Mouse (Mus musculus) lung, embryonic 16.5 days (tissue): ENCODE results near the gene Hdac5. TPM values are rescaled to one million over a fixed set of nuclear protein-coding genes. Genes with fewer than 3 reads are reported as not detected.
"Not testable (repeated sequence)": the region's sequence is repeated elsewhere in the genome, so short reads cannot be mapped to it uniquely, and the experiment has no call there.

Experiments
- ATAC-seq: fragments of 200-750 bp; cut with Nextera tagmentation; 2 replicates; pipeline ENCODE4 v1.8.0; 2017; ENCODE audit warnings: low read depth, mild to moderate bottlenecking, moderate library complexity
- H3K27ac ChIP-seq: fragments of 300-500 bp; sonication (generic); 2 replicates; pipeline ENCODE4 v1.5.1; 2014; ENCODE audit warnings: mild to moderate bottlenecking, control low read depth, low read length
- H3K27me3 ChIP-seq: fragments of 300-500 bp; sonication (generic); 2 replicates; pipeline ENCODE4 v1.6.1; 2014; ENCODE audit warnings: low read depth, low read length, mixed read lengths; ENCODE audit not compliant: control insufficient read depth, insufficient read depth
- H3K36me3 ChIP-seq: fragments of 300-500 bp; sonication (generic); 2 replicates; pipeline ENCODE4 v1.6.1; 2014; ENCODE audit warnings: low read length; ENCODE audit not compliant: control insufficient read depth, insufficient read depth
- H3K4me1 ChIP-seq: fragments of 300-500 bp; sonication (generic); replicated peaks from 2 replicates; pipeline ENCODE4 v1.6.1; 2014; ENCODE audit warnings: low read length, mixed read lengths; ENCODE audit not compliant: control insufficient read depth, insufficient read depth
- H3K4me2 ChIP-seq: fragments of 300-500 bp; sonication (generic); 2 replicates; pipeline ENCODE4 v1.6.1; 2014; ENCODE audit warnings: low read depth, low read length, control low read depth
- H3K4me3 ChIP-seq: fragments of 300-500 bp; sonication (generic); 2 replicates; pipeline ENCODE4 v1.5.1; 2014; ENCODE audit warnings: mild to moderate bottlenecking, low read length, control low read depth
- H3K9ac ChIP-seq: fragments of 300-500 bp; sonication (generic); 2 replicates; pipeline ENCODE4 v1.6.1; 2014; ENCODE audit warnings: low read length, control low read depth
- H3K9me3 ChIP-seq: fragments of 300-500 bp; sonication (generic); 2 replicates; pipeline ENCODE4 v1.6.1; 2016; ENCODE audit warnings: low read length; ENCODE audit not compliant: control insufficient read depth
- WGBS: fragments of 180-500 bp; shearing (Covaris S2); extraction: QIAGEN DNeasy Blood & Tissue Kit; methylation state at CpG from one replicate; pipeline ENCODE4 v1.1.7; 2014; 5-methylcytosine and 5-hydroxymethylcytosine counted together
- polyA plus RNA-seq: library from polyadenylated mRNA; unstranded; fragments of >200 nt; fragmentation: Nextera tagmentation; extraction: Ambion mirVana; gene quantifications from 2 replicates; pipeline ENCODE4 v1.2.1, GENCODE M21; 2015

The Hdac5 gene
- polyA plus RNA-seq, 1 experiment from 2014 or later: 70.1 TPM

GRCm38 (mm10) chr11:102184646-102185495 lies 45.1 kb downstream of the Hdac5 start, which contains the start of gene Lsm12:
Lsm12 (minus strand) TSS chr11:102185296.
- WGBS: under 1% methylated on average over 61 of the region's 70 CpGs
- peak within 1 kb of the TSS; percentile 97 for H3K9ac ChIP-seq
- no peaks in the 10 kb centered on the region for H3K27me3 ChIP-seq
- ATAC-seq: peak; percentile 89
- peaks cover 9% of the 10 kb centered on the region for H3K36me3 ChIP-seq
- no peaks in the 10 kb centered on the region for H3K9me3 ChIP-seq
- peak within 1 kb of the TSS; percentile 94 for H3K4me3 ChIP-seq
- peaks cover 22% of the 10 kb centered on the region for H3K4me1 ChIP-seq
- peak within 1 kb of the TSS; percentile 92 for H3K27ac ChIP-seq
- peak within 1 kb of the TSS; percentile 66 for H3K4me2 ChIP-seq

- peaks cover 10% of the 10 kb centered on the region for H3K36me3 ChIP-seq
- no peak for ATAC-seq
- H3K4me1 ChIP-seq: peaks cover 20% of the 10 kb centered on the region
- peak overlapping the region; percentile 94 for H3K4me3 ChIP-seq
- WGBS: 2% methylated on average over 7 of the region's 7 CpGs
- no peaks in the 10 kb centered on the region for H3K9me3 ChIP-seq
- H3K27ac ChIP-seq: peak overlapping the region; percentile 92
- H3K9ac ChIP-seq: peak overlapping the region; percentile 97
- no peaks in the 10 kb centered on the region for H3K27me3 ChIP-seq
- peak overlapping the region; percentile 66 for H3K4me2 ChIP-seq
Measured at GRCm38 (mm10) chr11:102184253-102184645, 45.7 kb downstream of the Hdac5 start.

- no peaks in the 10 kb centered on the region for H3K27me3 ChIP-seq
- no peak overlapping the region for H3K9ac ChIP-seq
- H3K4me1 ChIP-seq: peaks cover 12% of the 10 kb centered on the region
- H3K9me3 ChIP-seq: no peaks in the 10 kb centered on the region
- H3K27ac ChIP-seq: no peak overlapping the region
- ATAC-seq: no peak
- peaks cover 15% of the 10 kb centered on the region for H3K36me3 ChIP-seq
- no peak overlapping the region for H3K4me3 ChIP-seq
- H3K4me2 ChIP-seq: no peak overlapping the region
Measured at GRCm38 (mm10) chr11:102179836-102180235, 50.1 kb downstream of the Hdac5 start.

GRCm38 (mm10) chr11:102168689-102169088 lies 61.3 kb downstream of the Hdac5 start:
- Histone ChIP-seq H3K36me3 (peaks cover 30% of the 10 kb centered on the region), H3K27me3 (no peaks in the 10 kb centered on the region), H3K4me3 (no peak overlapping the region), H3K9ac (no peak overlapping the region), H3K4me2 (no peak overlapping the region), H3K4me1 (no peaks in the 10 kb centered on the region), H3K27ac (no peak overlapping the region), H3K9me3 (no peaks in the 10 kb centered on the region)
- 82% methylated on average over 5 of the region's 5 CpGs for WGBS
- no peak for ATAC-seq

DNA sequence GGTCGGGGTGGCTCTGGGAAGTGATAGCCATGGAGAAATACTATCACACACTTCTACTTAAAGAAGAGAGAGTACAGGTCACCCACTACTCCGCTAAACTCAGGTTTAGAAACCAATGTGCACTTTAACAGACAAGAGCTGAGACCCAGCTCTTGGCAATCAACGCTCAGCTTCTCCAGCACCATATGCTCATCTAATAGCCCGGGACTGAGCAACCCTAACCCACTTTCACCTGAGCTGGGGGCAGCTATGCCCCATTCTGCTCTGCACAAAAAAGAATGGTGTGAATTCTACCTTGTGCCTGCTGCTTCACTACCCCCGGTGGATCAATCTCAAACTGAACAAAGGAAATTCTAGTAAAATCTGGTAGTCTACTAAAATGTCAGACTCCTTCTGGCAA lies 62.4 kb downstream of the Hdac5 start:
- H3K4me1 ChIP-seq: no peaks in the 10 kb centered on the region
- H3K9me3 ChIP-seq: no peaks in the 10 kb centered on the region
- no peak overlapping the region for H3K4me3 ChIP-seq
- ATAC-seq: no peak
- no peak overlapping the region for H3K9ac ChIP-seq
- no peak overlapping the region for H3K27ac ChIP-seq
- 89% methylated on average over 5 of the region's 5 CpGs for WGBS
- no peak overlapping the region for H3K4me2 ChIP-seq
- H3K27me3 ChIP-seq: no peaks in the 10 kb centered on the region
- H3K36me3 ChIP-seq: peaks cover 34% of the 10 kb centered on the region

GRCm38 (mm10) chr11:102165971-102166722 lies 63.8 kb downstream of the Hdac5 start:
- ATAC-seq: no peak
- H3K4me1 ChIP-seq: no peaks in the 10 kb centered on the region
- no peak overlapping the region for H3K4me2 ChIP-seq
- H3K27me3 ChIP-seq: no peaks in the 10 kb centered on the region
- H3K27ac ChIP-seq: no peak overlapping the region
- peaks cover 42% of the 10 kb centered on the region for H3K36me3 ChIP-seq
- no peak overlapping the region for H3K4me3 ChIP-seq
- H3K9ac ChIP-seq: no peak overlapping the region
- 48% methylated on average over 6 of the region's 6 CpGs for WGBS
- H3K9me3 ChIP-seq: no peaks in the 10 kb centered on the region

GRCm38 (mm10) chr11:102159781-102160180 lies 70.2 kb downstream of the Hdac5 start:
- peaks cover 24% of the 10 kb centered on the region for H3K36me3 ChIP-seq
- no peak overlapping the region for H3K27ac ChIP-seq
- H3K9me3 ChIP-seq: no peaks in the 10 kb centered on the region
- no peak for ATAC-seq
- no peak overlapping the region for H3K4me3 ChIP-seq
- H3K4me2 ChIP-seq: no peak overlapping the region
- H3K4me1 ChIP-seq: peaks cover 5% of the 10 kb centered on the region
- no peaks in the 10 kb centered on the region for H3K27me3 ChIP-seq
- WGBS: 68% methylated on average over 5 of the region's 5 CpGs
- H3K9ac ChIP-seq: no peak overlapping the region

- not testable (repeated sequence) for ATAC-seq, H3K4me1 ChIP-seq, H3K9ac ChIP-seq, H3K9me3 ChIP-seq, H3K27ac ChIP-seq, H3K4me2 ChIP-seq, H3K4me3 ChIP-seq, H3K27me3 ChIP-seq
- H3K36me3 ChIP-seq: peaks cover 18% of the 10 kb centered on the region
- 71% methylated on average over 2 of the region's 2 CpGs for WGBS
Measured at GRCm38 (mm10) chr11:102158024-102158423, 71.9 kb downstream of the Hdac5 start.

DNA sequence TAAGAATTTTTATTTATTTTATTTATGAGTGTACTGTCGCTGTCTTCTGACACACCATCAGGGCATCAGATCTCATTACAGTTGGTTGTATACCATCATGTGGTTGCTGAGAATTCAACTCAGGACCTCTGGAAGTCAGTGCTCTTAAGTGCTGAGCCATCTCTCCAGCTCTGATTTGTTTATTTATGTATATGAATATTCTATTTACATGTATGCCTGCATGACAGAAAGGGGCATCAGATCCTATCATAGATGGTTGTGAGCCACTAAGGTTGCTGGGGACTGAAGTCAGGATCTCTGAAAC lies 73.2 kb downstream of the Hdac5 start:
- H3K9me3 ChIP-seq: no peaks in the 10 kb centered on the region
- 9% methylated on average over 1 of the region's 1 CpGs for WGBS
- no peak overlapping the region for H3K4me2 ChIP-seq
- peaks cover 5% of the 10 kb centered on the region for H3K4me1 ChIP-seq
- no peaks in the 10 kb centered on the region for H3K27me3 ChIP-seq
- no peak overlapping the region for H3K9ac ChIP-seq
- ATAC-seq: no peak
- H3K4me3 ChIP-seq: no peak overlapping the region
- H3K36me3 ChIP-seq: peaks cover 14% of the 10 kb centered on the region
- no peak overlapping the region for H3K27ac ChIP-seq
